Mouse (Mus musculus): ENCODE results near the gene Slc25a22.

Gene Slc25a22

DNA sequence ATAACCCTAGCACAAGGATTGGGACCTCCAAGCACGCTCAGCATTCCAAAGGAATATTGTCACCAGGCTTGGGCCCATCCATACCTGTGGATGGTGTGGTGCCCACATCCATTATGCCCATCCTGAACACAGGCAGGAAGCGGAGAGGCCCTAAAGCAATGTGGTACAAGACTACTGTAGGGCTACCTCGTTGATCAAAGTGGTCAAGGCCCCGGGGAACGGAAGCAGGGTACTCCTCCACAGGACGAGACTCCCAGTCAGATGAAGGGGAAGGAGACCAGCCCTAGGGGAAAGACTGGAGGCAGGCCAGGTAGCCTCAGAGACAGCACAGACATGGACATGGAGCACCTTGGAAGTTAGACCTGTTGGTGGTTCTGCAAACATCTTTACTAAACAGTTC lies 35.1 kb upstream of the Slc25a22 start:
- no peak for DNase-seq (ENCODE audit: extremely low spot score, low read depth, low spot score)

DNA sequence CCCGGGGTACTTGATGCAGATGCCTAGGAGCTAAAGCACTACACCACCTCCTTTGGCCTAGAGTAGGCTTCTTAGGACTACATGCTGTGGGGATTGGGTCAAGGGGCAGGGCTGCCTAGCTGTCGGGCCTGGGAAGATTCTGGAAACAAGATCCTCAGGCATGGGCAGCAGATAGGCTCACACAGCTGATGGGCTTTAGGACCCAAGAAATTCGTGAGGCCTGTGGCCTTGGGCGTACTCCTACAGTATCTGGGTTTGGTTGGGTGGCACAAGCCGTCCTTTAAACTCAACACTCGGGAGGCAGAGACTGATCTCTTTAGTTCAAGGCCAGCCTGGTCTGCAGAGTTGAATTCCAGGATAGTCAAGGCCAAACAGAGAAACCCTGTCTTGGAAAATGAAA lies 34.5 kb upstream of the Slc25a22 start:
- no peak for DNase-seq (ENCODE audit: extremely low spot score, low read depth, low spot score)

DNA sequence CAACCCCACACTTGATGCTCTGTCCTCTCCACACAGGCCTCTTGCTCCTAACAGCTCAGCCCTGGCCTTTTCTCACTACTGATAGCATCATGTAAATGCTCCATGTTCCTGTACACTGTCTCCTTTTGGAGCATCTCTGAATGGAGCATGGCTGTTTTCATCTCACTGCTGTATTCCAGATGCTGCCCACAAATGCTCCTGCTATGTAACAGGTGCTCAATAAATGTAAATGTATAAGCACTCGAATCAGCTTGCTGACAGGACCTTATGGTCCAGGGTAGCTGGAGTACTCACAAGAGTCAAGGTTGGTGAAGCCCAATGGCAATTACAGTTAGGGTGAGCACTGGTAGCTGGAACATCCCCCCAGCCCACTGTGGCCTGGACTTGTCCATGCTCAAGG lies 33.5 kb upstream of the Slc25a22 start:
- DNase-seq (ENCODE audit: extremely low spot score, low read depth, low spot score): no peak

DNA sequence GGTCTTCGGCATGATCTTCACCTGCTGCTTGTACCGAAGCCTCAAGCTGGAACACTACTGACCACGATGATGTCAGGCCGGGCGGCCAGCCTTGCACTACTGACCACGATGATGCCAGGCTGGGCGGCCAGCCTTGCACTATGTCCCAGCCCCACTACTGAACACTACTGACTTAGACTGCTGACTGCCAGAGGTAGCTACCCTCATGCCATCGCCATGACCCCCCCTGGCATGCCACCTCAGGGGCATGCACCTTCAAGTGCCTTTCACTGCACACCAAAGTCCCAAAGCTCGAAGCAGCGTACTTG lies 32.9 kb upstream of the Slc25a22 start:
- DNase-seq (ENCODE audit: extremely low spot score, low read depth, low spot score): no peak

DNA sequence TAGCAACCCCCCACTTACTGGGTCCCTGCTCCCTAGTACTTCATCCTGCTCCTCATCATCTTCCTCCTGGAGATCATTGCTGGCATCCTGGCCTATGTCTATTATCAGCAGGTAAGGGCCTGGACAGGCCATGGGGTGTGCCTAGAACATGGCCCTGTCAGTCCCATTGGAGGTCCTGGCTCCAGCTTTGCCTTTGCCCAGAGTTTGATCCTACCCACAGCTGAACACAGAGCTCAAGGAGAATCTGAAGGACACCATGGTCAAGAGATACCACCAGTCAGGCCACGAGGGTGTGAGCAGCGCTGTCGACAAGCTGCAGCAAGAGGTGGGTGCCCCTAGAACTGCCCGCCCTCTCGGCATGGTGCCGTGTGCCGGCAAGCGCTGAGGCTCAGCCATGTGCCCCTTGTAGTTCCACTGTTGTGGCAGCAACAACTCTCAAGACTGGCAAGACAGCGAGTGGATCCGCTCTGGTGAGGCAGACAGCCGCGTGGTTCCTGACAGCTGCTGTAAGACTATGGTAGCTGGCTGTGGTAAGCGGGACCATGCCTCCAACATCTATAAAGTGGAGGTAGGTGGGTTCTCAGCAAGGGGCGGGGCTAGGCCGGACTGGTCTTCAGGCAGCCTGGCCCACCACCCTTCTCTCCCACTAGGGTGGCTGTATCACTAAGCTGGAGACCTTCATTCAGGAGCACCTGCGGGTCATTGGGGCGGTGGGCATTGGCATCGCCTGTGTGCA lies 32.4 kb upstream of the Slc25a22 start:
- no peak for DNase-seq (ENCODE audit: extremely low spot score, low read depth, low spot score)

DNA sequence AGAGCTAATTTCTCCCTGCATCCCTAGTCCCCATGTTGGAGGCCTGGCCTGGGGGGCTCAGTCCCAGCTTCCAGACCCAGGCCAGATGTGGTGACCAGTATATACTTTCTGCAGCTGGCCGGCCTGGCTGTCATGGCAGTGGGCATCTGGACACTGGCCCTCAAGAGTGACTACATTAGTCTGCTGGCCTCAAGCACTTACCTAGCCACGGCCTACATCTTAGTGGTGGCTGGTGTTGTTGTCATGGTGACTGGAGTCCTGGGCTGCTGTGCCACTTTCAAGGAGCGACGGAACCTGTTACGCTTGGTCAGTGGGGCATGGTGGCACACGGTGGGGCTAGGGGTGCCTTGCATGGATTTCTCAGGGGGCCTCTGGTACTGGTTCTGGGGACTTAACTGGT lies 31.7 kb upstream of the Slc25a22 start:
- DNase-seq (ENCODE audit: extremely low spot score, low read depth, low spot score): no peak

DNA sequence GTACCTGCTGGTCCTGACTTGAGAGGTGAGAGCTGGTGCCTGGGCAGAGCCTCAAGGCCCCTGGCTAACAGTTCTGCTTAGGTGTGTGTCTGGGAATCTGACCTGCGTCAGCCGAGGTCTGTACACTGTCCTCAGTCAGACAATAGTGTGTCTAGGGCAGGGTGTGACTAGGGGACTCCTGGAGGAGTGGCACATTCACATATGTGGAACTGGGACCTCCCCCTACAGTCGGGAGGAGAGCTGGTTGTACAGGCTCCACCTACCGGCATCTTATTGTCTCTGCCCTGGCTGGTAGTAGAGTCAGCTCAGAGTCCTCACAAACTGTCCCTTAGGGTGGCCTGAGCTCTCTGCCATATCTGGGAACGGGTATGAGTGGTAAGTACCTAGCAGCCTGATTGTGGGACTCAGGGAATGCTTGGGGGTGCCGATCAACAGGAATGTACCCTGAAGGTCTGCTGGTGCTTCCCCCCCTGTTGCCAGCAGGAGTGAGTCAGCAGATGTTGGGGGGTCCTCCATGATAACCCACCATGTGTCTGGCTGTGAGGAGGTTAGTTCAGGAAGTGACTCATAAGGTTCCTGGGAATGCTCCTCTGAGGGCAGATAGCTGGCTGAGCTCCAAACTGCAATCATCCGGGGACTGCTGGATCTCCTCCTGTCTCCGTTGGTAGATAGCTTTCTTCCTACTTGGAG lies 31.0 kb upstream of the Slc25a22 start:
- DNase-seq (ENCODE audit: extremely low spot score, low read depth, low spot score): no peak

DNA sequence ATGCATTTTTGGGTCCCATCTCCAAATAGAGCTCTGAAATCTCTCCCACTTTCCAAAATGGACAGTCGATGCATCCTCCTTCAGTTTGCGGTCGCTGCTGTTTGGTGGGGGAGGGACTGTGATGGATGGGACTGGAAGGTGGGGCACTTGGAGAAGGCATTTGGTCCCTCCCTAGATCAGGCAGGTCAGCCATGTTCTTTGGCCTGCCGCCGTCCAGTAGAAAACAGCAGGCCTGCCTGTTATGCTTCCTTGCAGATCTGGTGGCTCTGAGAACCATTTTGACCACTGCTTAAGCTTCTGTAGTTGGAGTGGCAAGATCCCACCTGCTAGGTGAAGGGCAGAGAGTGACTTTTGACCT lies 30.5 kb upstream of the Slc25a22 start:
- no peak for DNase-seq (ENCODE audit: extremely low spot score, low read depth, low spot score)

DNA sequence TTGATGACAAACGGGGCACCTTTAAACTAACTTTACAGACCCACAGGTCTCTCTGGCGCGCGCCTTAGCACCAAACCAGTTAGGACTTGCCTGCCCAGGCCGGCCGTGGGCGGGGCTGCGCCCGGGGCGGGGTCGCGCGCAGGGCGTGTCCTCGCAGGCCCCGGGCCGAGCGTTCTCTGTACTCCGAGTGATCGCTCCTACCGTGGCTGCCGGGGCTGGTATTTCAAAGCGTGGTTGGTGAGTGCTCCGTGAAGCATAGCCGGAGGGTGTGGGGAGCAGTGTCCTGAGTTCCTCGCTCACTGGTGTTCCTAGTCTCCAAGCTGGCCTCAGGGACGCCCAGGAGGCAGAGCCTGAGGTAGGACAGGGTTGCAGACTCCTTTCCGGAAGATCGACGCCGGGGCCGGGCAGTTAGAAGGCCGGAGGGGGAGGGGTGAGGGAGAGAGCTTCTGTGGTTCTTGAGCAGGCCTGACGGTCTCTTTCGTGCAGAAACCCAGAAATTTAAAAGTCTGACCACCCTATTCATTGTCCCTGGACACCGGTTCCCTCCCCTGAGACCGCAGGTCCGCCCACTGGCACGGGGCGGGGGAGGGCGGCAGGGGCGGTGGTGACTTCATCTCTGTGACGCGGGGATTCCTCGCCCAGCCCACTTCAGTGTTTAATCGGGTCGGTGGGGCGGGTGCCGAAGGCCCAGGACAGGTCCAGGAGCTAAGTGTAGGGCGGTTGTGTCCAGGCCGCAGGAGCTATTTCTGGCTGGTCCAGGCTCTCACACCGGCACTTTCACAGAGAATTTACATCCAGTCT lies 29.7 kb upstream of the Slc25a22 start, which contains the start of gene Cd151:
Gene Cd151 (plus strand): TSS at position 163 of the 801 bp plus-strand sequence.
- DNase-seq (ENCODE audit: extremely low spot score, low read depth, low spot score): no peak

DNA sequence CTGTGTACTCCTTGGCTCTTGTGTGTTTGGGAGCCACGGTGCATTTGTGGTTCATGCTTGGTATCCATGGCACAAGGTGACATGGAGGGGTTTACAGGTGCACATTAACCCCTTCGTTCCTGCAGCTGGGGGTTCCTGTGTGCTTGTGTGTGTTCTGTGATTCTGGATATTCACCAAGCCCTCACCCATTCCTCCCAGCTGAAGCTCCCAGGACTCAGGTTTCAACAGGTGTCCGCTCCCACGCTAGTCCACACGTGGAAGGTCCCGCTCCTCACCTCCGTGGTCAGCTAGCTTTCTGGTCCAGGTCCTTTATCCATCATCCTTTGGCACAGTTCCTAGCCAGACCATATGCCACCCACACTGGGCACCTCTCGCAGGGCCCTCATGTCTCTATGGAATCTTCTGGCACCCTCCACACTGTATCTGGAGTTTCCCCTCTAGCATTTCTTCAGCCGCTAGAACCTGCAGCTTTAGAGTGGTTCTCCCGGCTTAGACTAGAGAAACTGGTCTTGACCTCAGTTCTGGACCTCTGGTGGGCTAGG lies 29.0 kb upstream of the Slc25a22 start:
- DNase-seq (ENCODE audit: extremely low spot score, low read depth, low spot score): no peak

DNA sequence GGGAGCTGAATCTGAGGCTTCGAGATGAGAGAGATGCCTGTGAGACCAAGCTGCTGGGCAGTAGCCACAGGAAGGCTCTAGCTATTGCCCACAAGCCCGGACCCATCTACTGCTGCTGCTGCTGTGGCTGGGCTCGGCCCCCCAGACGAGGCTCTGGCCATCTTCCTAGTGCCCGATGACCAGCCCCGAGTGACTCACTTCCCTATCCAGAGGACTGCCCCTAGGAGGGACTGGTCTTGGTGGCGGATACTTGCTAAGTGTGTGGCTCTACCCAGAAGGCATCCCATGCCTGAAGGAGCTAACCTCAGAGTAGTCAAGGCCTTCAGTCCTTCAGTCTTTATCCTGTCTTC lies 28.3 kb upstream of the Slc25a22 start:
- DNase-seq (ENCODE audit: extremely low spot score, low read depth, low spot score): no peak

DNA sequence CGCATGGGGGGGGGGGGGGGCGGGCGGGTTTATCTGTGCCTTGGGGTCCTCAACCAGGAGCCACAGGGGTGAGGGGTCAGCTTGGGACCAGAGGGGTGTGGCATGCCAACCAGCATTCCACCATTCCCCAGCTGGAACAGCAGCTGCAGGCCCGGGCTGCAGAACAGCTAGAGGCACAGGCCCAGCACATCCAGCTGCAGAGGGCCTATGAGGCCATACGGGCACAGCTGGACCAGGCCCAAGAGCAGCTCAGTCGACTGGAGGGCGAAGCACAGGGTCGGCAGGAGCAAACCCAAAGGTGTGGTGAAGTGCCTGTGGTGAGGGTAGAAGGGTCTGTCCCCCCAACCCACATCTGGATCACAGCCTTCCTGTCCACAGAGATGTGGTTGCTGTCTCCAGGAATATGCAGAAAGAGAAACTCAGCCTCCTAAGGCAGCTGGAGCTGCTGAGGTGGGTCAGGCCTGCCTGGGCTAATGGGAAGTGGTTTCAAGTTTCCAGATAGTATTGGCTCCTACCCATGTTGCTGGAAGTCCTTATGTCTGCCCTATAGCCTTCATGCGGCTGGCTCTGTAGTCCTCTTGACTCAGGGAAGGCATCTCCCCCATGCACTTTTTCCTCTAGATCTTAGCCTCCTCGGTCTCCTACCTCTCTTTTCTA lies 27.8 kb upstream of the Slc25a22 start:
- no peak for DNase-seq (ENCODE audit: extremely low spot score, low read depth, low spot score)

DNA sequence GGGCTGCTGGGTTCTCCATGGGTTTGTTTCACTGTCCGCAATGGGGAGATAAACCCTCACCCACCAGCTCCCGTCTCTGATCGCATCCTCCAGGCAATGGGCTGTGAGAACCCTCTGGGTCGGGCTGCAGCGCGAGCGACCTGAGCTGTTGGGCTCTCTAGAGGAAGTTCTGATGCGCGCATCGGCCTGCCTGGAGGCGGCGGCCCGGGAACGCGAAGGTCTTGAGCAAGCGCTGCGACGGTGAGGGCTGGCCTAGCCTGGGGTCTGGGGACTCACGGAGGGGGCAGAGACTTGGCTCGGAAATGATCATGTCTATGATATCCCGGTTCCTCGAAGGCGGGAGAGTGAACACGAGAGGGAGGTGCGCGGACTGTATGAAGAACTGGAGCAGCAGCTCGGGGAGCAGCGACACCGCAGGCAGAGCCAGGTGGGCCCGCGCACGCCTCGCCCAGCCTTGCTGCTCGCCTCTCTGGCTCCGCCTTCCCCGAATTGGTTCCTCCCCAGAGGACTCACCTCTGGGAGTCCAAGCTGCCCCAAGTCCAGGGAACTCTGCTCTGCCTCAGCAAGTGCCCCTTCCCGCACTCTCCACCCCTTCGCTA lies 27.0 kb upstream of the Slc25a22 start:
- no peak for DNase-seq (ENCODE audit: extremely low spot score, low read depth, low spot score)

DNA sequence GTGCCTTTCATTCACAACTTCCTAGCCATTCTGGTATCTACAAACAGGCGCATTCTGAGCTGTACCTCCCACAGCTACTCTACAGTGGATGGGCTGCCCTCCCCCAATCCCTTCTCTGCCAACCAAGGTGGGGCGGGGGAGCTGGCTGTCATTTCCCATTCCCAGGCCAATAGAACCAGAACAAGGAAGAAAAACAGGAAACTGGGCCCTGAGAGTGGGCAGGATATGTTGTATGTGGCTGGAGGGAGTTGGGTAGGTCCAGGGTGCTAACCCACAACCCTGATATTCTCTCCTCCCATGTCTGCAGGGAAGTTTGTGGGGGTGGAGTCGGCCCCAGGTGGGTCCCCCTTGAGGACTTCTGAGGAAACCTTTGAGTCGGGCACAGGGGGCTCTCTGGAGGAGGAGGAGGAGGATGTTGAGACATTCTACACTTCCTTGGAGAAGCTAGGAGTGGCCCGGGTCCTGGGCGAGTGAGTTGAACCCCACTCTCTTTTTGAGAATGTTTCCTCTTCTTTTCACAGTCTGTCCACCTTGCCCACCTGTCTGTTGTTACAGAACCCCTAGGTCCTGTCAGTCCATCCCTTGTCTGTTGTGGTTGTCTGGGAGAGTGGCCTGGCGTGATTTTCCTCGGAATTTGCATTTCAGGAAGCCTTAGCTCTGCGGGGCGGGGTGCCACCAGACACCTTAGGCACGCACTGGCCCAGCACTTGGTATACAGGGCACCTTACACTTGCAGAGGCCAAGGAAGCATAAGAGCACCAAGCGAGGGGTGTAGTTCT lies 26.3 kb upstream of the Slc25a22 start:
- DNase-seq (ENCODE audit: extremely low spot score, low read depth, low spot score): no peak

DNA sequence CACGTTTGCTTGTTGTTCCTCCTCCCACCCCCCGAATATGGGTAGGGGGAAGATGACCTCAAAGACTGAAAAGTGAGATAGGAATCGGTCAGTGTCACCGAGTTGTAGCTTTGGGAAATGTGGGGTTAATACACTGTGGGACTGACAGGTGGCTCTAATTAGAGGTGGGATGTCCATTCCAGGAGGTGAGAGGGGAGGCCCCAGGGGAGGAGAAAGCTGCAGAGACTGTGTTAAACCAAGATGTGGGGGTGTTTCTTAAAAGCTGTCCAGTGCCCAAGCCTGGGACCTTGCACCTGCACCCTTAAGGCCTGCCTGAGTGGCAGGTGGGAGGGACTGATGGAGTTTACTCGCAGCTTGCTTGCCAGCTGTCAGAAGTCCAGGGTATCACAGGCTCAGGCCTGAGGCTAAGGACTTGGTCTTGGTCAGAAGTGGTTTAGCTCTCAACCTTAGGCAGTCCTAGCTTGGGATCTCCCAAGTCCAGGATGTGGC lies 24.7 kb upstream of the Slc25a22 start:
- no peak for DNase-seq (ENCODE audit: extremely low spot score, low read depth, low spot score)

DNA sequence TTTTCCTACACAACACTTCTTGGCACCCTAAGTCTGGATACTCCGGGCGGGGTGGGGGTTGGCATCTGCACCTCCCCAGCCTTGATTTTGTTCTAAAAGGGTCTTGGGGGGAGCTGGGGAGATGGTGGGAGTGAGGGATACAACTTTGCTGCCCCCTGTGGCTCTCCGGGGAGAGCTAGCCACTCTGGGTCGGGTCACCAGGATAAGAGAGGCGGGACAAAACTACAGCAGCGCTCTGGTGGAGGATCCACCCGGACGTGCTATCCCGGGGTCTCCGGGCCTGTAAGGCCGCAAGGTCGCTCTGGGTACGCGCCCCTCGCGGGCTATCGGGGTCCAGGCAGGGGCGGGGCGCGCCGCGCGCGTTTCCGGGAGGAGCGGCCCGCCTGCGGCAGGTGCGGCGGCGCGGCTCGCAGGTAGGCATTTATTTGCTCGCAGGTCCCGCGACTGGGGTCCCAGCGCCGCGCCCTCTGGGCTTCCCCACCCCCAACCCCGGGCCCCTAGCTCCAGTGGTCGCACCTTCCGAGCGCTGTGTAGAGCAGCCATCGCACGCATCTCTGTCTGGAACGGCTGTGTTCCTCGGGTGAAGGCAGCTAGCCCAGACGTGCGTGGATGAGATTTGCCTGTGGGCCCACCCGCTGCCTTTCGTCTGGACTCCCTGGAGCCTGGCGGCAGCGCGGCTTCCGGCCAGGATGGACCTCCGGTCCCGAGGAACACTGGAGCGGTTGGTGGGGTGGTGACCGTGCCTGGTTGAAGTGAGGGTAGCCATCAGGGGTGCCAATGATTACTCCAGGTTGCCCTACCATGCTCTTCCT lies 24.0 kb upstream of the Slc25a22 start:
- DNase-seq (ENCODE audit: extremely low spot score, low read depth, low spot score): no peak

DNA sequence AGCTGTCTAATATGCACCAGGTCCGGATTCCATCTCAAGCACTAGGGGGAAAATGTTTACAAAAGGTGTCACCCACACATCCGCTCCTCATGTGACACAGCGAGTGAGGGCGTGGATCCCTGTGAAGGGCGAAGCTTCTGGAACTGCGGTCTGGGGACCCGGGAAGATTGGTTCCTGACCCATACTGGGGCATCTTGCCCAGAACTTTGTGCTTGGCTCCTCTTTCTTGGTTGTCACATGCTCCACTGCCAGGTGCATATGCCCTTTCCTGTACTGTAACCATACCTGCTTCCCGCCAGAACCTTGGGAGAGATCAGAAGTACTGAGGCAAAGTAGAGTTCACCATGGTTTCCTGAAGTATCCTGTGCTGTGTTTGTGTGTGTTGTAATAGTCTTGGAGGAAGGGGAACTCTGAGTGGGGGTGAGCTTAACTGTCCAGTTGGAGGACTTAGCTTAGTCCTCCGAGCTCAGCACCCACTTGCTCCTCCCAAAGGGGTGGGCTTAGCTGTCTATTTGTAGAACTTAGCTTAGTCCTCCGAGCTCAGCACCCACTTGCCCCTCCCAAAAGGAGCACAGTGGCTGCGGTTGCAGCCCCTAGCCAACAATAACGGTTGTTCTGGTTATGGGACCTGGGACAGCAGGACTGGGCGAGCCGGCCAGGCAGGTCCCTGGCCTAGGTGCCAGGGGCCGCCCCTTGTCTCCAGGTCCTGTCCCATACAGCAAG lies 22.9 kb upstream of the Slc25a22 start, which contains the start of gene Cracr2b:
Gene Cracr2b (plus strand): TSS at position 704 of the 723 bp plus-strand sequence.
- DNase-seq (ENCODE audit: extremely low spot score, low read depth, low spot score): no peak

DNA sequence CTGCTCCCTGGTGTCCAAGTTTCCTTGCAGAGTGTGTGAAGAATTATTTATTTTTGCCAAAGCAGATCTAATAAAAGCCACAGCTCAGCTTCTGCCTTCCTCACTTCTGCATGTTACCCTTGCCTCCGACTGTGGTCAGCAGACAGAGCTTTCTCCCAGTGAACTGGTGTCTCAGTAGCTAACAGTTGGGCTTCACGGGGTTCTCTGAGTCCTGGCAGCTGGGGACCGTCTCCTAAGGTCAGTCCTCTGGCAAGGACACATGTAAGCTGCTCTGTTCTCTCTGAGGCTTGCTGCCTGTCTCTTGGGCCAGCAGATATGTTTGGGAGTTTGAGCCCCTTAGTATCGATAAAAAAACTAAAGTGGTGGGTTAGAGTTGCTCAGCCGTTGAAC lies 22.3 kb upstream of the Slc25a22 start:
- DNase-seq (ENCODE audit: extremely low spot score, low read depth, low spot score): no peak

DNA sequence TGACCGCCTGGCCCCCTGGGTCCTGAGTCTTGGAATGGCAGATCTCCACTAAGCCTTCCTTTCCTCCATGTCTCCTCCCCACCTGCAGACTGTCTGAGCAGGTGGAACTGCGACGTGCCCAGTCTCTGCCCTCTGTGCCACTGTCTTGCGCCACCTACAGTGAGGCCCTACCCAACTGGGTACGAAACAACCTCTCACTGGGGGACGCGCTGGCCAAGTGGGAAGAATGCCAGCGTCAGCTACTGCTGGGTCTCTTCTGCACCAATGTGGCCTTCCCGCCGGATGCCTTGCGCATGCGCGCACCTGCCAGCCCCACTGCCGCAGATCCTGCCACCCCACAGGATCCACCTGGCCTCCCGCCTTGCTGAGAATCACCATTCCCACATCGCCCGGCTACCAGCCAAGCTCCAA lies 21.6 kb upstream of the Slc25a22 start:
- no peak for DNase-seq (ENCODE audit: extremely low spot score, low read depth, low spot score)

Measured in hindlimb bud, embryonic 11.5 days (tissue).